Mouse (Mus musculus): Measurements from ENCODE around the gene Srgap2.

DNA sequence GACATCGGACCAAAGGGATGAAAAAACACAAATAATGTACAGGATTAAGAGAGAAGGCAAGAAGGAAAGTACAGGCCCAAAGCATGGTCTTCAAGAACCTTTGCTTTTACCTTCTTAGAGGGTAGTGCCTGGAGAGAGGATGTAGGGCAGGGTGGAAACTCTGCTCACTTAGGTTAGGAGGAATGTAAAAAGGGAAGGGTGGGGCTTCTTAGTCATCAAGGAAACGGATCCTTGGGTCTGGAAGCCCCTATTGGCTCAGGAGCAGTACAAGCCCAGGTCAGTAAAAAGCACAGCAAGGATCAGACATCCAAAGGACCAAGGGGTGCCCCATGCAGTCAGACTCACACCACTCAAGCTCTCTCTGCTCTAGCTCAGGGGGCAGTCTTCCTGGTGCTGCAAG is 239.9 kb downstream of the Srgap2 start:
- TF ChIP-seq CTCF (IDR thresholded peaks at IDR 0.05; ENCODE audit: low read depth, low read length) (no peak), POLR2A (IDR thresholded peaks at IDR 0.05; ENCODE audit: extremely low read depth, insufficient read depth, low read length) (no peak)
